Mouse (Mus musculus) intestine, postnatal 0 days (tissue): ENCODE measurements at regions not wholly inside any gene's neighbourhood (a gene's known extent, or its start where the extent isn't known, plus 50 kb on each side); places are given as distances from the start of the nearest gene placed in this dataset.
A peak's percentile ranks its signal among the peaks of the same experiment; 100 is the strongest.

Experiments
- ATAC-seq: fragments of 200-750 bp; cut with Nextera tagmentation; 2 replicates; pipeline ENCODE4 v1.8.0; 2017; ENCODE audit warnings: mild to moderate bottlenecking, moderate TSS enrichment, moderate library complexity
- H3K27ac ChIP-seq: fragments of 300-500 bp; sonication (generic); 2 replicates; pipeline ENCODE4 v1.5.1; 2014; ENCODE audit warnings: mild to moderate bottlenecking, low read depth, low read length, moderate library complexity
- H3K27me3 ChIP-seq: fragments of 300-500 bp; sonication (generic); replicated peaks from 2 replicates; pipeline ENCODE4 v1.6.1; 2014; ENCODE audit warnings: low read length, mixed read lengths; ENCODE audit not compliant: control insufficient read depth, insufficient read depth
- H3K36me3 ChIP-seq: fragments of 300-500 bp; sonication (generic); 2 replicates; pipeline ENCODE4 v1.6.1; 2014; ENCODE audit warnings: mild to moderate bottlenecking, moderate library complexity; ENCODE audit not compliant: control insufficient read depth, insufficient read depth
- H3K4me1 ChIP-seq: fragments of 300-500 bp; sonication (generic); replicated peaks from 2 replicates; pipeline ENCODE4 v1.6.1; 2014; ENCODE audit warnings: antibody characterized with exemption, low read length, mixed read lengths; ENCODE audit not compliant: control insufficient read depth, insufficient read depth
- H3K4me2 ChIP-seq: fragments of 300-500 bp; sonication (generic); replicated peaks from 2 replicates; pipeline ENCODE4 v1.6.1; 2014; ENCODE audit warnings: low read depth, mild to moderate bottlenecking, moderate library complexity
- H3K4me3 ChIP-seq: fragments of 300-500 bp; sonication (generic); 2 replicates; pipeline ENCODE4 v1.5.1; 2014; ENCODE audit warnings: low read depth, low read length
- H3K9ac ChIP-seq: fragments of 300-500 bp; sonication (generic); 2 replicates; pipeline ENCODE4 v1.6.1; 2014; ENCODE audit warnings: mild to moderate bottlenecking, low read depth, low read length
- H3K9me3 ChIP-seq: fragments of 300-500 bp; sonication (generic); 2 replicates; pipeline ENCODE4 v1.6.1; 2016; ENCODE audit warnings: mixed run types; ENCODE audit not compliant: control insufficient read depth
- CTCF ChIP-seq: sonication (generic); IDR thresholded peaks from 2 replicates; pipeline ENCODE4 v1.5.1; 2016; ENCODE audit warnings: low read depth, mild to moderate bottlenecking, control low read depth, antibody characterized with exemption, moderate library complexity
- WGBS: fragments of 180-500 bp; shearing (Covaris S2); extraction: QIAGEN DNeasy Blood & Tissue Kit; methylation state at CpG from one replicate; pipeline ENCODE4 v1.1.7; 2014; 5-methylcytosine and 5-hydroxymethylcytosine counted together

DNA sequence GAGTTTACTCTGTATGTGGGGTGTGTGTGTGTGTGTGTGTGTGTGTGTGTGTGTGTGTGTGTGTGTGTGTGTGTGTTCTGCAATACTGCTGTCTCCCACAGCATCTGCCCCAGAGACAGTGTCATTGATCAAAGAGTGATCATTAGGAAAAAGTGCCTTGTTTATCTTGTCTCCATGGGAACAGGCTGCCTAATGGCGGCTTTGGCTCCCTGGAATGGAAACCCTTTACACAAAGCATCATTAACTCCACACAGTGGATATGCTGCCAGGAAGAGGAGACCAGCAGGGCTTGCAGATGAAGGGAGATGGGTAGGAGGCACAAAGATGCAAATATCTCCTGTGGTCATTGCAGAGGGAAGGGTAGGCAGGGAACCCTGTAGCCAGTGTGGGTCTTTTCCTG, 106.0 kb upstream of the Cdh4 start:
- WGBS: 12% methylated on average over 1 of the region's 1 CpGs
- Histone ChIP-seq H3K27ac (no peak overlapping the region), H3K4me2 (no peak overlapping the region), H3K4me1 (no peaks in the 10 kb centered on the region), H3K9me3 (no peaks in the 10 kb centered on the region), H3K36me3 (no peaks in the 10 kb centered on the region), H3K4me3 (no peak overlapping the region), H3K27me3 (no peaks in the 10 kb centered on the region), H3K9ac (no peak overlapping the region)
- TF ChIP-seq CTCF: no peak
- no peak for ATAC-seq

DNA sequence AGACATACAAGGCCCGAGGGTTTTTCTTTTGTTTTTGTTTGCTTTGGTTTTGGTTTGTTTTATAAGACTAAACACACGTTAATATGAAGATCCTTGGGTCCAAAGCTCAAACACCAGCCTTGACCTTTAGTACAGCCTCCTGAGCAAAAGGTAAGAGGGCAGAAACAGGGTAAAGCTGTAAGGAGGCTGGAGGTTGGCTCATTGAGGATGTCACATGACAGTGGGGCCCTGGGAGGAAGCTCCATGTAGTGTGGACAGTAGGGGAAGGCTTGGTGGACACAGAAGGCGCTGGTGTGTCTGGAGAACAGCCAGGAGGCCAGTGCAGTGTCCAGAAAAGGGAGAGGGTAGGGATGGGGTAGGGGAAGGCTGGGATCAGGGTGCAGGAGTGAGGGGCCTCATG, 89.6 kb upstream of the Cdh4 start:
- H3K27ac ChIP-seq: no peak overlapping the region
- no peaks in the 10 kb centered on the region for H3K27me3 ChIP-seq
- no peaks in the 10 kb centered on the region for H3K4me1 ChIP-seq
- H3K4me3 ChIP-seq: no peak overlapping the region
- ATAC-seq: no peak
- WGBS: 48% methylated on average over 3 of the region's 3 CpGs
- TF ChIP-seq CTCF: no peak
- H3K9me3 ChIP-seq: no peaks in the 10 kb centered on the region
- no peaks in the 10 kb centered on the region for H3K36me3 ChIP-seq
- H3K4me2 ChIP-seq: no peak overlapping the region
- no peak overlapping the region for H3K9ac ChIP-seq

DNA sequence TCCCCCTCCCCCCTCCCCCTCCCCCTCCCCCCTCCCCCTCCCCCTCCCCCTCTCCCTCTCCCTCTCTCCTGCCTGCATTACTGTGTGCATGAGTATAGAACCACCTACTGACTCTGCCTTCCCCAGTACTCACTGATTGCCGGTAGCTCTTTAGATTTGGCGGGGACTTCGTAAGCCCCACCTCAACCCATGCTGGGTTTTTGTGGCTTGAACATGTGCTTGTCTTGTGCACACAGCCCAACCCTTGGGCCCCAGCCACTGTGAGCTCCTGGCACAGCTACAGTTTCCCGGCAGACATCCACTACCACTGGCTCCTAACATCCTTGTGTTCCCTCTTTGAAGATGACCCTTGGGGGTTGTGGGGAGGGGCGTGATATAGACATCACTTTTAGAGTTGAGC, 87.4 kb upstream of the Cdh4 start:
- Histone ChIP-seq H3K4me2 (no peak overlapping the region), H3K4me3 (no peak overlapping the region), H3K27ac (no peak overlapping the region), H3K9ac (no peak overlapping the region), H3K27me3 (no peaks in the 10 kb centered on the region), H3K4me1 (no peaks in the 10 kb centered on the region), H3K36me3 (no peaks in the 10 kb centered on the region), H3K9me3 (no peaks in the 10 kb centered on the region)
- TF ChIP-seq CTCF: no peak
- ATAC-seq: no peak
- WGBS: 83% methylated on average over 5 of the region's 5 CpGs

DNA sequence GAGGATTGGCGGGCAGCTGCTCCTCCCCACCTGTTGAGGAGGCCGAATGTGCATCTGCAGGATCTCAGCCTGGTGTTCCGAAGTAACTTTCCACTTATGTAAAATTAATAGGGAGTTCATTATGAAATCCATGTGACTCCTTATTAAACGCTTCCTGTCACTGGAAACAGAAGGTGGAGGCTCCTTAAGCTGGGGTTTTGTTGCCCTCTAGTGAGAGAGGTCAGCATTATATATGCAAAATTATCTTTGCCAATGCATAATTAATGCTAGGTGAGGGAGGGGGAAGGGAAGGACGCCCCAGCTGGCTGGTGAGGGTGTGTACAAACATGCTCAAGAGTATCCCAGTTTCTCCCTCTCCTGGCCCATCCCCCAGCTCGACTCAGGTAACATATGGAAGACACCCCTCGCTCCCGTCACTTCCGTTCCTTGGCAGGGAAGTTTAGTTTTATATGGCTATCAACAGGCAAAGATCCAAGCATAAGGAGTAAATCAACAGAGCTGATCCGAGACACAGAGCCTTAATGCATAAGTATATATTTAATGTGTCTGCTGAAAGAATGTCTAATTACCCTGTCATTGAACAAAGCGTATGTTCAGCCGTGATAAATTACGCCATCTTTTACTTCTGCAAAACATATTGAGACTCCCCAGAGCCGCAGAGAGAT, 71.2 kb upstream of the Cdh4 start:
- H3K4me1 ChIP-seq: no peaks in the 10 kb centered on the region
- no peak overlapping the region for H3K4me2 ChIP-seq
- no peaks in the 10 kb centered on the region; the same call in 1 of the 2 replicates for H3K9me3 ChIP-seq
- H3K4me3 ChIP-seq: no peak overlapping the region
- 58% methylated on average over 14 of the region's 14 CpGs for WGBS
- no peaks in the 10 kb centered on the region for H3K36me3 ChIP-seq
- no peak overlapping the region for H3K27ac ChIP-seq
- no peak for ATAC-seq
- H3K9ac ChIP-seq: no peak overlapping the region
- peak; percentile 49 for TF ChIP-seq CTCF
- H3K27me3 ChIP-seq: no peaks in the 10 kb centered on the region

DNA sequence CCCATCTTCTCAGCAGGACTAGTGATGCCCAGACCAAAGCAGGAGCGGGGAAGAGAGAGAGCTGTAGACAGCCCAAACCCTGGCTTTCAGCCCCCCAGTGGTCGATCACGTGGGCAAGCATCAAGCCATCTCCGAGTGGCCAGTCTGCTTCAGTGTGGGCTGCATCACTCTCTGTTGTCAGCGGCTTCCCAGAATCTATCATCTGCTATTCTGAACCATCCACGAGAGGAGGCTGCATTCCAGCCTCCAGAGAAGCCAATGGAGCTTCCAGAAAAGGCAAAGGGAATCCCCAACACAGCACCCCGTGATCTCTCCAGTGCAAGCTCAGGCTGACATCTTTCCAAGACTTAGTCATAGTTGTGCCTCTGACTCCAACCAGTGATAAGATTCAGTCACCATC, 70.7 kb upstream of the Cdh4 start:
- no peak overlapping the region for H3K4me2 ChIP-seq
- WGBS: 60% methylated on average over 7 of the region's 7 CpGs
- TF ChIP-seq CTCF: peak; percentile 37; the same call in 1 of the 2 replicates
- no peak for ATAC-seq
- no peaks in the 10 kb centered on the region for H3K36me3 ChIP-seq
- H3K27me3 ChIP-seq: no peaks in the 10 kb centered on the region
- H3K9ac ChIP-seq: no peak overlapping the region
- H3K9me3 ChIP-seq: no peaks in the 10 kb centered on the region; the same call in 1 of the 2 replicates
- H3K4me1 ChIP-seq: no peaks in the 10 kb centered on the region
- H3K27ac ChIP-seq: no peak overlapping the region
- H3K4me3 ChIP-seq: no peak overlapping the region

DNA sequence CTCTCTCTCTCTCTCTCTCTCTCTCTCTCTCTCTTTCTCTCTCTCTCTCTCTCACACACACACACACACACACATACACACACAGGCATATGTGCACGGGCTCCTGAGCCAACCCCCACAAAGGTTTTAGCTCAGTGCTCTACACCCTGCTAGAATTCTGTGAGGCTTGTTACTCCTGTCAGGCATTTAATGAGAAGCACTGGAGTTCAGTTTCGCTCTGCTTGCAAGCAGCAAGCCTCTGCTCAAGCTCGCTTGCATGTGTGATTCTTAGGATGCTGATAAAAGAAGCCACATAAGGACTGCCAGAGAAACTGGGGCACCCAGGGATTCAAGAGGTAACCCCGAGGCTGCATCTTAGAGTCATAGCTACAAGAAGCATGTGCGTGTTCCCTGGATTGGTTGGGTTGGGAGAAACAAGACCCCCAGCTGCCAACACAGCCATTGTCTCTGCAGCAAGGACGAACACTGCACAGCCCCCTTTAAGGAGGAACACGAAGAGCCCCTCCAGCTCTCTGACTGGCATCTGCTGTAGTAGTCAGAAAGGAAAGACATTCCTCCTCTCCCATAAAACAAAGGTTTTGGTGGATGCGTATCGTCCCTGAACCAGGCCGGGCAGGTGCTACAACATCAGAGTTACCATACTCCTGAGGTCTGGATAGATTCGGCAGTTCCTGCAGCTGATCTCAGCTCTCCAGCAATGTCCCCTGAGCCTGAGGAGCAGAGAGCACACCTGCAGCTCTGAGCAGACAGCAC, 62.4 kb upstream of the Cdh4 start:
- 71% methylated on average over 11 of the region's 11 CpGs for WGBS

More for the DNA sequence above, 62.4 kb upstream of the Cdh4 start:
- Histone ChIP-seq H3K4me3 (no peak overlapping the region), H3K36me3 (no peaks in the 10 kb centered on the region), H3K9ac (no peak overlapping the region), H3K27ac (no peak overlapping the region), H3K4me2 (no peak overlapping the region), H3K27me3 (no peaks in the 10 kb centered on the region), H3K4me1 (no peaks in the 10 kb centered on the region), H3K9me3 (no peaks in the 10 kb centered on the region)
- ATAC-seq: no peak
- TF ChIP-seq CTCF: no peak
